Mouse (Mus musculus): ENCODE measurements around the gene Hoxd3. TPM values are rescaled to one million over a fixed set of nuclear protein-coding genes. Genes with fewer than 3 reads are reported as not detected.
A peak's percentile ranks its signal among the peaks of the same experiment; 100 is the strongest.

Hoxd3 gene
- total and polyA plus RNA-seq, 3 experiments = not detected

GRCm38 (mm10) chr2:74686301-74686987, 25.3 kb upstream of the Hoxd3 start:
- DNase-seq (ENCODE audit: low read depth, low spot score) = peak; percentile 37
- H3K4me1 ChIP-seq (ENCODE audit: control insufficient read depth in 1 of 2, insufficient read depth in 2 of 2, low read length in 2 of 2) = no peaks in the 10 kb centered on the region
- no peak overlapping the region for H3K27ac ChIP-seq (ENCODE audit: control insufficient read depth, low read depth, low read length)
- no peaks in the 10 kb centered on the region for H3K36me3 ChIP-seq (ENCODE audit: control insufficient read depth in 1 of 2, insufficient read depth in 2 of 2, low read length in 2 of 2)
- TF ChIP-seq SMC3 (IDR thresholded peaks at IDR 0.05; ENCODE audit: low read depth, low read length) = peak; percentile 45
- peak in 2 of 3 experiments; percentile 45 to 58; a peak in 5 of 6 replicates for TF ChIP-seq CTCF (IDR thresholded peaks at IDR 0.05 in 2 of 3, conservative IDR thresholded peaks at IDR 0.05 in 1 of 3; ENCODE audit: control insufficient read depth in 1 of 3, insufficient read depth in 1 of 3, low read depth in 2 of 3, low read length in 3 of 3, poor library complexity in 1 of 3, severe bottlenecking in 1 of 3)
- peak; percentile 19 for TF ChIP-seq RAD21 (IDR thresholded peaks at IDR 0.05; ENCODE audit: low read depth, low read length)
- peak; percentile 16; the same call in 1 of the 2 replicates for TF ChIP-seq ZC3H11A (IDR thresholded peaks at IDR 0.05; ENCODE audit: low read depth, low read length)
- peak; percentile 87 for TF ChIP-seq ZNF384 (IDR thresholded peaks at IDR 0.05; ENCODE audit: low read depth, low read length)
- no peak for TF ChIP-seq ZMIZ1 (IDR thresholded peaks at IDR 0.05; ENCODE audit: low read depth, low read length)
- no peak for TF ChIP-seq MAFK (IDR thresholded peaks at IDR 0.05; ENCODE audit: borderline replicate concordance, low read depth, low read length)
- no peak for TF ChIP-seq MYB (IDR thresholded peaks at IDR 0.05; ENCODE audit: low read depth, low read length)
- no peak overlapping the region for H3K4me3 ChIP-seq (ENCODE audit: control insufficient read depth in 1 of 2, insufficient read depth in 1 of 2, low read depth in 2 of 2, low read length in 2 of 2)
- peaks cover 0 to 2% of the 10 kb centered on the region in 2 experiments; a peak in 3 of 4 replicates for H3K27me3 ChIP-seq (ENCODE audit: control insufficient read depth in 1 of 2, insufficient read depth in 2 of 2, low read length in 2 of 2)
- no peak overlapping the region for H3K9ac ChIP-seq (ENCODE audit: control insufficient read depth, low read depth, low read length, poor library complexity, severe bottlenecking)
- no peaks in the 10 kb centered on the region for H3K79me2 ChIP-seq (ENCODE audit: control insufficient read depth, insufficient read depth, low read length, poor library complexity)
- no peaks in the 10 kb centered on the region for H3K9me3 ChIP-seq (replicated peaks; ENCODE audit: insufficient read depth, low read length)

GRCm38 (mm10) chr2:74686988-74687697, 24.6 kb upstream of the Hoxd3 start:
- Histone ChIP-seq H3K4me3 (ENCODE audit: control insufficient read depth in 1 of 2, insufficient read depth in 1 of 2, low read depth in 2 of 2, low read length in 2 of 2) (no peak overlapping the region), H3K36me3 (ENCODE audit: control insufficient read depth in 1 of 2, insufficient read depth in 2 of 2, low read length in 2 of 2) (no peaks in the 10 kb centered on the region), H3K9me3 (replicated peaks; ENCODE audit: insufficient read depth, low read length) (no peaks in the 10 kb centered on the region), H3K79me2 (ENCODE audit: control insufficient read depth, insufficient read depth, low read length, poor library complexity) (no peaks in the 10 kb centered on the region), H3K4me1 (ENCODE audit: control insufficient read depth in 1 of 2, insufficient read depth in 2 of 2, low read length in 2 of 2) (no peaks in the 10 kb centered on the region), H3K27me3 (ENCODE audit: control insufficient read depth in 1 of 2, insufficient read depth in 2 of 2, low read length in 2 of 2) (peaks cover 0 to 2% of the 10 kb centered on the region in 2 experiments; a peak in 3 of 4 replicates), H3K27ac (ENCODE audit: control insufficient read depth, low read depth, low read length) (no peak overlapping the region), H3K9ac (ENCODE audit: control insufficient read depth, low read depth, low read length, poor library complexity, severe bottlenecking) (no peak overlapping the region)
- no peak for DNase-seq (ENCODE audit: low read depth, low spot score)
- TF ChIP-seq RCOR1 (IDR thresholded peaks at IDR 0.05; ENCODE audit: low read depth, low read length) (no peak), MAFK (IDR thresholded peaks at IDR 0.05; ENCODE audit: borderline replicate concordance, low read depth, low read length) (no peak), MYB (IDR thresholded peaks at IDR 0.05; ENCODE audit: low read depth, low read length) (no peak)

GRCm38 (mm10) chr2:74687698-74688555, 23.8 kb upstream of the Hoxd3 start:
- Histone ChIP-seq H3K4me3 (ENCODE audit: control insufficient read depth in 1 of 2, insufficient read depth in 1 of 2, low read depth in 2 of 2, low read length in 2 of 2) (no peak overlapping the region), H3K36me3 (ENCODE audit: control insufficient read depth in 1 of 2, insufficient read depth in 2 of 2, low read length in 2 of 2) (no peaks in the 10 kb centered on the region), H3K79me2 (ENCODE audit: control insufficient read depth, insufficient read depth, low read length, poor library complexity) (no peaks in the 10 kb centered on the region), H3K9me3 (replicated peaks; ENCODE audit: insufficient read depth, low read length) (no peaks in the 10 kb centered on the region), H3K27ac (ENCODE audit: control insufficient read depth, low read depth, low read length) (no peak overlapping the region), H3K4me1 (ENCODE audit: control insufficient read depth in 1 of 2, insufficient read depth in 2 of 2, low read length in 2 of 2) (no peaks in the 10 kb centered on the region), H3K27me3 (ENCODE audit: control insufficient read depth in 1 of 2, insufficient read depth in 2 of 2, low read length in 2 of 2) (peaks cover 0 to 2% of the 10 kb centered on the region in 2 experiments; a peak in 3 of 4 replicates), H3K9ac (ENCODE audit: control insufficient read depth, low read depth, low read length, poor library complexity, severe bottlenecking) (no peak overlapping the region)
- DNase-seq (ENCODE audit: low read depth, low spot score) = no peak
- TF ChIP-seq ETS1 (IDR thresholded peaks at IDR 0.05; ENCODE audit: low read depth, low read length) = no peak
- no peak for TF ChIP-seq POLR2AphosphoS2 (IDR thresholded peaks at IDR 0.05; ENCODE audit: low read length)
- no peak for TF ChIP-seq KAT2A (conservative IDR thresholded peaks at IDR 0.05; ENCODE audit: low read depth, low read length)
- no peak for TF ChIP-seq JUND (IDR thresholded peaks at IDR 0.05; ENCODE audit: low read depth, low read length)
- TF ChIP-seq SMC3 (IDR thresholded peaks at IDR 0.05; ENCODE audit: low read depth, low read length) = no peak
- TF ChIP-seq CTCF (IDR thresholded peaks at IDR 0.05 in 2 of 3, conservative IDR thresholded peaks at IDR 0.05 in 1 of 3; ENCODE audit: control insufficient read depth in 1 of 3, insufficient read depth in 1 of 3, low read depth in 2 of 3, low read length in 3 of 3, poor library complexity in 1 of 3, severe bottlenecking in 1 of 3) = no peak
- no peak for TF ChIP-seq RCOR1 (IDR thresholded peaks at IDR 0.05; ENCODE audit: low read depth, low read length)
- TF ChIP-seq USF2 (IDR thresholded peaks at IDR 0.05; ENCODE audit: borderline replicate concordance in 1 of 2, insufficient read depth in 1 of 2, low read depth in 1 of 2, low read length in 2 of 2) = no peak
- no peak for TF ChIP-seq ELF1 (IDR thresholded peaks at IDR 0.05; ENCODE audit: low read depth, low read length)
- no peak for TF ChIP-seq ZKSCAN1 (IDR thresholded peaks at IDR 0.05; ENCODE audit: low read depth, low read length)
- no peak for TF ChIP-seq RAD21 (IDR thresholded peaks at IDR 0.05; ENCODE audit: low read depth, low read length)
- no peak for TF ChIP-seq ZMIZ1 (IDR thresholded peaks at IDR 0.05; ENCODE audit: low read depth, low read length)
- no peak for TF ChIP-seq MAZ (IDR thresholded peaks at IDR 0.05; ENCODE audit: low read depth, low read length)
- TF ChIP-seq MYC (IDR thresholded peaks at IDR 0.05; ENCODE audit: low read depth, low read length) = no peak
- no peak for TF ChIP-seq HCFC1 (IDR thresholded peaks at IDR 0.05; ENCODE audit: low read depth, low read length)
